Comparison of ENCODE assay signal across 8 mouse cellular contexts in genomic region chr10:116266561-116267433, GRCm38 (mm10). TPM values are rescaled to one million over a fixed set of nuclear protein-coding genes. Genes with fewer than 3 reads are reported as not detected.
A peak's percentile ranks its signal among the peaks of the same experiment; 100 is the strongest.
DNase-seq lines count a peak whose midpoint lies in the region; ATAC-seq and TF ChIP-seq lines count a peak whose summit lies in the region.

No protein-coding gene starts in this region.

- H3K4me1 ChIP-seq in forebrain, embryonic 10.5 days: peaks cover 8% of the 10 kb centered on the region
- no peaks in the 10 kb centered on the region for H3K4me1 ChIP-seq in forebrain, postnatal 0 days (ENCODE audit: insufficient read depth)
- 0 out of 2 replicates have a peak, but pooled peaks cover 4% of the 10 kb centered on the region for H3K4me1 ChIP-seq in intestine, postnatal 0 days (replicated peaks; ENCODE audit: control insufficient read depth, insufficient read depth, low read length)
- H3K4me1 ChIP-seq in limb, embryonic 10.5 days: no peaks in the 10 kb centered on the region

- WGBS in forebrain, embryonic 10.5 days: 79% methylated on average over 15 of the region's 15 CpGs
- 69% methylated on average over 15 of the region's 15 CpGs for WGBS in forebrain, postnatal 0 days
- 56% methylated on average over 15 of the region's 15 CpGs for WGBS in intestine, postnatal 0 days
- WGBS in limb, embryonic 10.5 days: 86% methylated on average over 15 of the region's 15 CpGs

- H3K4me2 ChIP-seq in forebrain, postnatal 0 days (ENCODE audit: low read depth): no peak overlapping the region
- H3K4me2 ChIP-seq in intestine, postnatal 0 days (replicated peaks; ENCODE audit: low read depth): 0 out of 2 replicates have a peak overlapping the region, but pooled peaks have one; percentile 0

- ATAC-seq in forebrain, postnatal 0 days: no peak
- ATAC-seq in intestine, postnatal 0 days: peak; percentile 70

- no peak for TF ChIP-seq CTCF in forebrain, postnatal 0 days (IDR thresholded peaks at IDR 0.05; ENCODE audit: low read depth)
- TF ChIP-seq CTCF in intestine, postnatal 0 days (IDR thresholded peaks at IDR 0.05; ENCODE audit: low read depth): no peak

- no peak overlapping the region for H3K9ac ChIP-seq in forebrain, postnatal 0 days
- no peak overlapping the region for H3K9ac ChIP-seq in intestine, postnatal 0 days (ENCODE audit: low read depth, low read length)

- H3K36me3 ChIP-seq in forebrain, embryonic 10.5 days (replicated peaks): no peaks in the 10 kb centered on the region
- no peaks in the 10 kb centered on the region for H3K36me3 ChIP-seq in forebrain, postnatal 0 days (ENCODE audit: insufficient read depth)
- no peaks in the 10 kb centered on the region for H3K36me3 ChIP-seq in intestine, postnatal 0 days (ENCODE audit: control insufficient read depth, insufficient read depth)
- no peaks in the 10 kb centered on the region for H3K36me3 ChIP-seq in limb, embryonic 10.5 days

- intact Hi-C loops in left cerebral cortex, postnatal 14 days (cut with DNase I): loop anchor here (5.0 kb wide), 1 partner anchor 59 kb away; no protein-coding TSS in a partner anchor

- no peak for DNase-seq in forebrain, embryonic 10.5 days (ENCODE audit: extremely low spot score, low spot score)
- no peak for DNase-seq in forebrain, postnatal 0 days
- peak; percentile 25 for DNase-seq in fibroblast of lung, adult 2 months (ENCODE audit: low read depth)
- DNase-seq in lung, postnatal 10 days: peak; percentile 75
- no peak for DNase-seq in limb, embryonic 10.5 days (ENCODE audit: low spot score)
- DNase-seq in cerebellum, adult 18-20 months: no peak
- DNase-seq in left cerebral cortex, postnatal 14 days (ENCODE audit: low spot score in 2 of 2): no peak

- H3K27ac ChIP-seq in forebrain, embryonic 10.5 days: 0 out of 2 replicates have a peak overlapping the region, but pooled peaks have one; percentile 6
- H3K27ac ChIP-seq in forebrain, postnatal 0 days (ENCODE audit: low read depth, low read length): no peak overlapping the region
- H3K27ac ChIP-seq in intestine, postnatal 0 days (ENCODE audit: low read depth, low read length): no peak overlapping the region
- no peak overlapping the region for H3K27ac ChIP-seq in limb, embryonic 10.5 days

- H3K9me3 ChIP-seq in forebrain, embryonic 10.5 days: no peaks in the 10 kb centered on the region
- H3K9me3 ChIP-seq in forebrain, postnatal 0 days (ENCODE audit: low read length): no peaks in the 10 kb centered on the region
- no peaks in the 10 kb centered on the region for H3K9me3 ChIP-seq in intestine, postnatal 0 days (ENCODE audit: control insufficient read depth)
- H3K9me3 ChIP-seq in limb, embryonic 10.5 days (replicated peaks): no peaks in the 10 kb centered on the region

- H3K4me3 ChIP-seq in forebrain, embryonic 10.5 days: no peak overlapping the region
- no peak overlapping the region for H3K4me3 ChIP-seq in forebrain, postnatal 0 days (ENCODE audit: low read depth, low read length)
- no peak overlapping the region for H3K4me3 ChIP-seq in intestine, postnatal 0 days (ENCODE audit: low read depth, low read length)
- H3K4me3 ChIP-seq in limb, embryonic 10.5 days: no peak overlapping the region

- no peaks in the 10 kb centered on the region for H3K27me3 ChIP-seq in forebrain, embryonic 10.5 days (ENCODE audit: poor library complexity, severe bottlenecking)
- no peaks in the 10 kb centered on the region for H3K27me3 ChIP-seq in forebrain, postnatal 0 days (ENCODE audit: insufficient read depth, low read length)
- H3K27me3 ChIP-seq in intestine, postnatal 0 days (replicated peaks; ENCODE audit: control insufficient read depth, insufficient read depth, low read length): no peaks in the 10 kb centered on the region
- H3K27me3 ChIP-seq in limb, embryonic 10.5 days (ENCODE audit: low read depth, poor library complexity, severe bottlenecking): no peaks in the 10 kb centered on the region

RNA-seq across cellular contexts. Expression of gene Ptprb, which starts 8.5 kb away (rescaled TPM):
- polyA plus RNA-seq in forebrain, embryonic 10.5 days (2016; fragmentation: Nextera tagmentation; extraction: Ambion mirVana): 1.7 and 2.1 TPM in 2 replicates
- 6.3 and 9.8 TPM in 2 replicates for total RNA-seq in forebrain, postnatal 0 days (2014; rRNA removed)
- polyA plus RNA-seq in forebrain, postnatal 0 days (2015; fragmentation: Nextera tagmentation; extraction: Ambion mirVana): 1.4 and 2.3 TPM in 2 replicates
- 3.2 and 3.7 TPM in 2 replicates for polyA plus RNA-seq in intestine, postnatal 0 days (2015; fragmentation: Nextera tagmentation; extraction: Ambion mirVana)
- polyA plus RNA-seq in limb, embryonic 10.5 days (2016; fragmentation: Nextera tagmentation; extraction: Ambion mirVana): 2.0 and 2.2 TPM in 2 replicates
- total RNA-seq in left cerebral cortex, postnatal 14 days (2021): 10 to 100 TPM; 23.5 to 25.5 TPM

Comparison
In these comparisons a context has a peak if more than half of its experiments do, and no peak if none do; other contexts are left out.
1. DNase-seq: peak in fibroblast of lung, adult 2 months (single experiment) and lung, postnatal 10 days (single experiment); none in forebrain, embryonic 10.5 days (single experiment), forebrain, postnatal 0 days (single experiment), limb, embryonic 10.5 days (single experiment), cerebellum, adult 18-20 months (0 of 2) and left cerebral cortex, postnatal 14 days (0 of 2).